Mouse (Mus musculus) cerebellum, adult 2 months (tissue): ENCODE results near the gene Cby3.

Experiments used
- CTCF ChIP-seq: fragments of 200-500 bp; IDR thresholded peaks from 2 replicates; pipeline ENCODE4 v1.5.1; 2011; ENCODE audit warnings: low read depth, mild to moderate bottlenecking, control low read depth, low read length, moderate library complexity, borderline replicate concordance; ENCODE audit not compliant: insufficient read depth
- POLR2A ChIP-seq: fragments of 200-500 bp; IDR thresholded peaks from 2 replicates; pipeline ENCODE4 v1.6.1; 2011; ENCODE audit warnings: low read length, control low read depth, borderline replicate concordance; ENCODE audit not compliant: insufficient read depth

DNA sequence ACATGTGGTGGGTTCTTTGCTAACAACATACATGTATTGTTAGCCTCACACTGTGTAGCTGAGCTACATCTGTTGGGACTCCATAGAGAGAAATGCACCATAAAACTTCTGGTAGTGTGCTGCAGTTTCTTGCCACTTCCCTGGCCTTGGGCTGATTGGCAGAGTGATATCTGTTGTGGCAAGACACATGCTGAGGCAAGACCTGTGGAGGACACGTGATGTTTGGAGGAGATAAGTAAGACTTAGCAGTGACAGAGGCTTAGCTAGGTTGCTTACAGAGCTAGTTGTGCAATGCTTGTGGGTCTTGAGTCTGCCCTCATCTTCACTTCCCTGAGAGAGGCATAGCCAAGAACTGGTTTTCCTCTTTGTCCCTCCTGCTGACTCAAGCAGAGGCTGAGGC is 1.1 kb downstream of the Cby3 start:
- TF ChIP-seq CTCF (no peak), POLR2A (no peak)
